11 mouse cellular contexts compared by ENCODE assay signal in genomic region chr10:94329962-94330361, GRCm38 (mm10). TPM values are rescaled to one million over a fixed set of nuclear protein-coding genes. Genes with fewer than 3 reads are reported as not detected.
DNase-seq lines count a peak whose midpoint lies in the region; ATAC-seq lines count a peak whose summit lies in the region.
"Had no signal": no experiment of that assay in that cellular context is flagged by ENCODE, and none has a peak within 500 bp of the region (broad histone marks: within the 10 kb centered on the region; RNA-seq: fewer than 3 reads in every experiment).

No protein-coding gene starts in this region.

- no peak overlapping the region for H3K27ac ChIP-seq in midbrain, embryonic 14.5 days (replicated peaks; ENCODE audit: low read depth, low read length)
- H3K27ac ChIP-seq in midbrain, embryonic 11.5 days (ENCODE audit: low read depth, low read length) = no peak overlapping the region
- H3K27ac ChIP-seq in heart, embryonic 13.5 days (replicated peaks) = peak overlapping the region; percentile 80
- H3K27ac ChIP-seq: midbrain, embryonic 12.5 days had no signal

- no peak overlapping the region for H3K4me3 ChIP-seq in midbrain, embryonic 14.5 days (replicated peaks; ENCODE audit: low read depth, low read length)
- H3K4me3 ChIP-seq in midbrain, embryonic 11.5 days (ENCODE audit: low read depth, low read length) = no peak overlapping the region
- H3K4me3 ChIP-seq in heart, embryonic 13.5 days = peak overlapping the region; percentile 1; the same call in 1 of the 2 replicates
- H3K4me3 ChIP-seq: midbrain, embryonic 12.5 days had no signal

- WGBS in midbrain, embryonic 14.5 days = 29% methylated on average over 5 of the region's 5 CpGs
- 61% methylated on average over 5 of the region's 5 CpGs for WGBS in midbrain, embryonic 11.5 days
- 13% methylated on average over 5 of the region's 5 CpGs for WGBS in heart, embryonic 13.5 days

- H3K9ac ChIP-seq in midbrain, embryonic 14.5 days (replicated peaks; ENCODE audit: low read length) = no peak overlapping the region
- H3K9ac ChIP-seq in midbrain, embryonic 11.5 days (ENCODE audit: low read length) = no peak overlapping the region
- H3K9ac ChIP-seq in heart, embryonic 13.5 days = 0 out of 2 replicates have a peak overlapping the region, but pooled peaks have one; percentile 28
- H3K9ac ChIP-seq: midbrain, embryonic 12.5 days had no signal

- peaks cover 2% of the 10 kb centered on the region; the same call in 1 of the 2 replicates for H3K9me3 ChIP-seq in midbrain, embryonic 14.5 days (ENCODE audit: control insufficient read depth, low read length)
- H3K9me3 ChIP-seq in midbrain, embryonic 11.5 days (ENCODE audit: control insufficient read depth, low read length) = no peaks in the 10 kb centered on the region; the same call in 1 of the 2 replicates
- peaks cover 3% of the 10 kb centered on the region; the same call in 1 of the 2 replicates for H3K9me3 ChIP-seq in heart, embryonic 13.5 days
- H3K9me3 ChIP-seq: midbrain, embryonic 12.5 days had no signal

- no peaks in the 10 kb centered on the region for H3K27me3 ChIP-seq in midbrain, embryonic 14.5 days (ENCODE audit: control insufficient read depth, insufficient read depth, low read length)
- H3K27me3 ChIP-seq in midbrain, embryonic 11.5 days (ENCODE audit: control insufficient read depth, insufficient read depth, low read length) = no peaks in the 10 kb centered on the region
- no peaks in the 10 kb centered on the region for H3K27me3 ChIP-seq in heart, embryonic 13.5 days (replicated peaks)
- H3K27me3 ChIP-seq: midbrain, embryonic 12.5 days had no signal

- ATAC-seq in midbrain, embryonic 14.5 days (ENCODE audit: low FRiP score, low TSS enrichment) = peak; percentile 48; the same call in 1 of the 2 replicates
- ATAC-seq in midbrain, embryonic 11.5 days (ENCODE audit: low FRiP score) = no peak
- peak; percentile 44; the same call in 1 of the 2 replicates for ATAC-seq in heart, embryonic 13.5 days (ENCODE audit: extremely low read depth, insufficient number of reproducible peaks, low FRiP score, low TSS enrichment)
- ATAC-seq in megakaryocyte-erythroid progenitor cell, adult 5-6 weeks (replicated peaks; ENCODE audit: low FRiP score, low TSS enrichment, poor library complexity, severe bottlenecking) = peak; percentile 77

- peaks cover 7% of the 10 kb centered on the region; the same call in 1 of the 2 replicates for H3K4me1 ChIP-seq in midbrain, embryonic 14.5 days (ENCODE audit: control insufficient read depth, insufficient read depth, low read length)
- H3K4me1 ChIP-seq in midbrain, embryonic 11.5 days (ENCODE audit: control insufficient read depth, insufficient read depth, low read length) = no peaks in the 10 kb centered on the region
- peaks cover 31% of the 10 kb centered on the region for H3K4me1 ChIP-seq in heart, embryonic 13.5 days

- no peak overlapping the region for H3K4me2 ChIP-seq in midbrain, embryonic 14.5 days (ENCODE audit: low read length)
- no peak overlapping the region for H3K4me2 ChIP-seq in midbrain, embryonic 11.5 days
- peak overlapping the region; percentile 59 for H3K4me2 ChIP-seq in heart, embryonic 13.5 days
- H3K4me2 ChIP-seq: midbrain, embryonic 12.5 days had no signal

- peak; percentile 80 for DNase-seq in heart, adult 11 months
- DNase-seq in heart, adult 8-10 months (ENCODE audit: low spot score) = no peak
- peak; percentile 80 for DNase-seq in midbrain, embryonic 14.5 days
- no peak for DNase-seq in midbrain, embryonic 11.5 days (ENCODE audit: low spot score, missing footprints)
- DNase-seq in embryo, embryonic 9.5 days (ENCODE audit: extremely low spot score) = no peak
- no peak for DNase-seq in layer of hippocampus, postnatal 10 days (ENCODE audit: low spot score in 2 of 2)
- DNase-seq: spleen, adult 18-20 months had no signal

- no peaks in the 10 kb centered on the region for H3K36me3 ChIP-seq in midbrain, embryonic 14.5 days (ENCODE audit: control insufficient read depth, insufficient read depth, low read length)
- no peaks in the 10 kb centered on the region for H3K36me3 ChIP-seq in midbrain, embryonic 11.5 days (ENCODE audit: control insufficient read depth, insufficient read depth, low read length)
- H3K36me3 ChIP-seq in heart, embryonic 13.5 days = no peaks in the 10 kb centered on the region
- H3K36me3 ChIP-seq: midbrain, embryonic 12.5 days had no signal

RNA-seq across cellular contexts. Expression of gene Tmcc3, which starts 18.2 kb away (rescaled TPM):
- 10 to 100 TPM; 28.1 to 32.2 (median 29.6) TPM for total RNA-seq in heart, adult 8-10 months (2022)
- 9.7 and 11.3 TPM in 2 replicates for polyA plus RNA-seq in midbrain, embryonic 14.5 days (2014; fragmentation: Nextera tagmentation; extraction: Ambion mirVana)
- 3.2 and 4.0 TPM in 2 replicates for polyA plus RNA-seq in midbrain, embryonic 11.5 days (2014; fragmentation: Nextera tagmentation; extraction: Ambion mirVana)
- polyA plus RNA-seq in heart, embryonic 13.5 days (2015; fragmentation: Nextera tagmentation; extraction: Ambion mirVana) = 6.2 and 7.3 TPM in 2 replicates
- 0.24 and 2.4 TPM in 2 replicates for total RNA-seq in megakaryocyte-erythroid progenitor cell, adult 5-6 weeks (2014; fragmentation: Nextera tagmentation)
- 0.72 TPM in 1 of 2 replicates, not detected in the other for total RNA-seq in megakaryocyte-erythroid progenitor cell, adult 5-6 weeks (2017)
- total RNA-seq in layer of hippocampus, postnatal 10 days (2021) = 10 to 100 TPM; 31.7 to 31.8 TPM

RNA-seq across cellular contexts. Expression of gene Gm4792, which starts 31.5 kb away (rescaled TPM):
- not detected for total RNA-seq in heart, adult 8-10 months (2022)
- polyA plus RNA-seq in midbrain, embryonic 14.5 days (2014; fragmentation: Nextera tagmentation; extraction: Ambion mirVana) = 0.78 and 0.89 TPM in 2 replicates
- polyA plus RNA-seq in midbrain, embryonic 11.5 days (2014; fragmentation: Nextera tagmentation; extraction: Ambion mirVana) = not detected in 2 replicates
- not detected in 2 replicates for polyA plus RNA-seq in heart, embryonic 13.5 days (2015; fragmentation: Nextera tagmentation; extraction: Ambion mirVana)
- not detected in 2 replicates for total RNA-seq in megakaryocyte-erythroid progenitor cell, adult 5-6 weeks (2014; fragmentation: Nextera tagmentation)
- total RNA-seq in megakaryocyte-erythroid progenitor cell, adult 5-6 weeks (2017) = not detected in 2 replicates
- not detected for total RNA-seq in layer of hippocampus, postnatal 10 days (2021)
- total RNA-seq: left cerebral cortex, adult 18-20 months had no signal

Comparison
In these comparisons a context has a peak if more than half of its experiments do, and no peak if none do; other contexts are left out.
1. DNase-seq: peak in heart, adult 11 months (single experiment) and midbrain, embryonic 14.5 days (single experiment); none in heart, adult 8-10 months (single experiment), midbrain, embryonic 11.5 days (single experiment), embryo, embryonic 9.5 days (single experiment) and layer of hippocampus, postnatal 10 days (0 of 2).
2. RNA of gene Tmcc3, which starts 18.2 kb away (total RNA-seq): 31.7 to 31.8 TPM in layer of hippocampus, postnatal 10 days and 28.1 to 32.2 TPM in heart, adult 8-10 months; 0.24 to 2.4 TPM in megakaryocyte-erythroid progenitor cell, adult 5-6 weeks; every median in the first group is over 4 times any median in the second.